Mouse (Mus musculus) heart, adult 2 months (tissue): ENCODE measurements around the gene Zdhhc25.

Source experiments
- EP300 ChIP-seq: fragments of 200-500 bp; IDR thresholded peaks from 2 replicates; pipeline ENCODE4 v1.6.1; 2011; ENCODE audit warnings: low read depth, low read length, control low read depth; ENCODE audit not compliant: insufficient read depth
- POLR2A ChIP-seq: fragments of 200-500 bp; IDR thresholded peaks from 2 replicates; pipeline ENCODE4 v1.6.1; 2011; ENCODE audit warnings: mild to moderate bottlenecking, low read depth, low read length, control low read depth; ENCODE audit not compliant: insufficient read depth

DNA sequence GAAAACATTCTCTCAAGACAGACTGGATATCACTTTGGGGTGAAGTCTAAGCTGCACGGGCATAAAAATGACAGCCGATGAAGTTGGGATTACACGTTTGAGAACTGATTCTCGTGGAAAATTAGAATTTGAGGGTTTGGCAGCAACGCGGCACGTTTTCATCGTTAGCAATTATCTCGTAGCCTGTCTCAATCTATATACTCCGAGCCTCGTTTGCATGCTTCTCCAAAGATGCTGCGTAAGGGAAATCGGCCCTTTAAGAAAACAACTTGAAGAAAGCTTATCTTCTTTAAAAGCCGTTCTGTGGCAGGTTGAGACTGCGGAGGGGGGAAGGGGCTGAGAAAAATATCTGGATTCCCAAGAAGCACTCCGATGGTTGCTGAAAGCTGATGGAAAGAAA is 17.0 kb downstream of the Zdhhc25 start:
- TF ChIP-seq EP300 (no peak), POLR2A (no peak)
